Mouse (Mus musculus) neutrophil, adult 5-6 weeks (primary cell): ENCODE data around the gene 6430550D23Rik. TPM values are rescaled to one million over a fixed set of nuclear protein-coding genes. Genes with fewer than 3 reads are reported as not detected.
"Not testable (repeated sequence)": the region's sequence is repeated elsewhere in the genome, so short reads cannot be mapped to it uniquely, and the experiment has no call there.

ENCODE experiments used
- ATAC-seq: fragments of 151-379, 151-347 bp; 2 replicates; pipeline ENCODE4 v1.8.0; 2017; ENCODE audit warnings: mild to moderate bottlenecking, moderate TSS enrichment; ENCODE audit not compliant: insufficient number of reproducible peaks, poor library complexity, low FRiP score, severe bottlenecking; ENCODE audit errors: extremely low read depth
- total RNA-seq: library from RNA; stranded (forward); fragments of 200-1000 nt; gene quantifications from 2 replicates; pipeline ENCODE4 v1.2.3, GENCODE M21; 2017

Gene 6430550D23Rik
- total RNA-seq, 1 experiment from 2014 or later, result 1.4 TPM

DNA sequence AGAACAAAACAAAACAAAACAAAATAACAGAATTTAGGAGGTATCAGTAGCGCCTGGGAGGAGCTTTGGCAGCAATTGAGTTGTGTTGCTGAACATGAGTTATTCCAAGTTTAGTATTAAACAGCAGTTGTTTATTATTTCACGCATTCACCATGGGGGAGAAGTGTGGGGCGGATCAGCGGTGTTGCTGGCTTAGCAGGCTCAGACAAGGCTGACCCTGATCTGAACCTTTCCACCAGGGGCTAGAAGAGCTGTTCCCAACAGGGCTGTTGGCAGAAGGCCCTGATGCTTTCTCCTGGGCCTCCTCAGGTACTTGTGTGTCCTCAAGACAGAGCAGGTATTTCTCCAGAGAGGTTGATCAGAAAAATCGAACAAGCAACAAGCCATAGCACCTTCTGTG, 47.8 kb downstream of the 6430550D23Rik start:
- no peak for ATAC-seq

- peak; percentile 91 for ATAC-seq
Observed at GRCm38 (mm10) chr2:155956134-155957059, 51.4 kb downstream of the 6430550D23Rik start, which contains the start of gene Cep250. Gene Cep250, plus strand, starts transcription at chr2:155956458.

DNA sequence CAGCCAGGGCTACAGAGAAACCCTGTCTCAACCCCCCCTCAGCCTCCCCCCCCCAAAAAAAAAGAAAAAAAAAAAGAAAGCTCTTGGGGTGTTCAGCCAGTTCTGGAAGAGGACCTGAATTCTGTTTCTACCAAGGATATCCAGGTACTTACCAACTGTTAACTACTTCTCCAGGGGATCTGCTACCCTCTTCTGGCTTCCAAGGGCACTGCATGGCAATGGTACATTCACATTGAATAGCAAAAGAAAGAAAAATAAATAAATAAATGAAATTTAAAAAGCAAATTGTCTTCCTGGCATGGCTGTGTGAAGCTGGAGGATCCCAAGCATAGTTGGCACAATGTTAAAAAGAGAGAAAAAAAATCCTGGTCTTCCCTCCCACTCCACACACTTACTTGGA, 55.8 kb downstream of the 6430550D23Rik start:
- no peak for ATAC-seq

DNA sequence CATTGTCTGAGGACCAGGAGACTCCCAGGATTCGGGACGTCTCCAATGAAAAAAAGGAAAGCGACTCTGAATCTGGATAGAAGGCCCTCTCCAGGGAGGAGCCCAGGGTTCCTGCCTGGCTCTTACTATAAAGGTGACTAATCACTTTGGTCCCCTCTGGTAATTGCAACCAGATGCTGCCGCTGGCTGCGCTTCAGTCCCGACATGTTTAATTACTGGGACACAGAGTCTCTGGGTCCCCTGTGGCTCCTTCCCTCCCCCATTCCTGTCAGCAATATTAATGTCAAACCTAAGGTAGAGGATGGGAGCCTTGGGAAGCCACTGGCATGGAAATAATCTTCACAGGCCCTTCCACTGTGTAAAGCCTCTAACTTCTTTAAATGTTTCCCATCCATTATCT, 58.4 kb downstream of the 6430550D23Rik start:
- ATAC-seq, result no peak

- no peak for ATAC-seq
Observed at GRCm38 (mm10) chr2:155947390-155948002, 60.3 kb downstream of the 6430550D23Rik start.

DNA sequence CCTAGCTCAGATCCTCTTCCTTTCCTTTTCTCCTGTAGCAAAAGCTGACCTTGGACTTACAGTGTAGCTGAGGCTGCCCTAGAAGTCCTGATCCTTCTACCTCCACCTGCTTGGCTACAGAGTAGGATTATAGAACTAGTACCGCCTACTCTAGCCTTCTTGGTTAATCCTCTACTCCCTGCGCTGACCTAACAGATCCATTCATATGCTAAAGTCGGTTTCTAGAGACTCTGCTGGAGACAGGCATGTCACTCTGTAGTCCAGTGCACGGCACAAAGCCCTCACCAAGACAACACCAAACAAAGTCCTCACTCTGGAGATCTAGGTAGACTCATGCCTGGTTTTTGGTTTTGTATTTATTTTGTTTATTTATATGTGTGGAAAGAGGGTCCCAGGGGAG, 61.3 kb downstream of the 6430550D23Rik start:
- ATAC-seq, result no peak

DNA sequence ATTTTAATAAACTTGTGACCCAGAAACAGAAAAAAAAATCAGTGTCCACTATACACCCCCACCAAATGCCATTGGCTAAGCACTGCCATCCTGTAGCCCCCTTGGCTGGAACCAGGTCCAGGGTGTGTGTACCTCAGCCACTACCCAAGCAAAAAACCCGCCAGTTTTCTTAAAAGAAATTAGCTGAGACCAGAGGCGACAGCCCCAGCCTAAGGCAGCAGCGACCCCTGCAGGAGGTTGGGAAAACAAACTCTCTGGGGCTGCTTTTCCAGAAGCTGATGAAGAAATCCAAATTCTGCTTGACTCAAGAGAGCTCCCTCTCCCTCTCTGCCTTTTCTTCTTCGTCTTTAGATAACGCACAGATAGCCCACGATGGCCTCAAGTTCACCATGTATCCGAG, 61.7 kb downstream of the 6430550D23Rik start:
- ATAC-seq, result peak; percentile 33; the same call in 1 of the 2 replicates

GRCm38 (mm10) chr2:155945580-155945979, 62.2 kb downstream of the 6430550D23Rik start:
- no peak for ATAC-seq

- no peak for ATAC-seq
Observed at GRCm38 (mm10) chr2:155945124-155945523, 62.7 kb downstream of the 6430550D23Rik start, which contains the start of gene Gdf5. Gene Gdf5, minus strand, starts transcription at chr2:155945367.

DNA sequence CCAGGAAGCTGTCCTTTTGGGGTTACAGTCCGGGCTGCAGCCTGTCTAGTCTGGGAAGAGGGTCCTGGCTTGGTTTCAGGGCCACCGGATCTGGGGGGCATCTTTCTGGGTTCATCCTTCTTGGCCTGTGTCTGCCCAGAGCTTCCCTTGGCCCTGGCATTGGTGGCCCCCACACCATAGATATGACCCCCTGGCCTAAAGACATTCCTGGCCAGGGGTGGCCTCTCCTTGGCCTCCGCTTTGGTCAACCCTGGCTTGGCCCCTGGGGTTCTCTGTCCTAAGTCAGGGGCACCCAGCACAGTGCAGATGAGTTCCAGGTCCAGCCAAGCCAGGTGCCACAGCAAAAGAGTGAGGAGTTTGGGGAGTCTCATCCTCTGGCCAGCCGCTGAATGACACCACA, 63.1 kb downstream of the 6430550D23Rik start:
- ATAC-seq, result no peak

DNA sequence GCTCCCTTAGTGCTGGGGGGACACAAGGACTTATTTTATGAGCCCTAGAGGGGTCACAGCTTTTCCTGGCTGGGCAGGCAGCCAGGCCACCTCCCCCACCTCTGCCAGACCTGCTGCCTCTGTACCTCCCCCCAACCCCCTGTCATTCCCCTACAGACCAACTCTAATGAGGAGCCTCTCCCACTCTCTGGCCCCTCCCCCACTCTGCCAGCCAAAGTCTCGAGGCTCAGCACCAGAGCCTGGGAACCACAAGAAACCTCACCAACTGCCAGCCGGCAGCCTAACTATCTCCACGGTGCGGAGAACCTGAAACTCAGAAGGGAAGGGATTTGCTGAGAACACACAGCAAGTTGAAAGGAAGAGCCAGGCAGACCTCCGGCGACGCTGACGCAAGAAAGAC, 64.3 kb downstream of the 6430550D23Rik start:
- no peak for ATAC-seq

- no peak for ATAC-seq
Observed at GRCm38 (mm10) chr2:155941697-155942442, 65.9 kb downstream of the 6430550D23Rik start.

- ATAC-seq, result no peak
Observed at GRCm38 (mm10) chr2:155940681-155941080, 67.1 kb downstream of the 6430550D23Rik start, which contains the start of gene Gm15557. Gene Gm15557, plus strand, starts transcription at chr2:155940728.

DNA sequence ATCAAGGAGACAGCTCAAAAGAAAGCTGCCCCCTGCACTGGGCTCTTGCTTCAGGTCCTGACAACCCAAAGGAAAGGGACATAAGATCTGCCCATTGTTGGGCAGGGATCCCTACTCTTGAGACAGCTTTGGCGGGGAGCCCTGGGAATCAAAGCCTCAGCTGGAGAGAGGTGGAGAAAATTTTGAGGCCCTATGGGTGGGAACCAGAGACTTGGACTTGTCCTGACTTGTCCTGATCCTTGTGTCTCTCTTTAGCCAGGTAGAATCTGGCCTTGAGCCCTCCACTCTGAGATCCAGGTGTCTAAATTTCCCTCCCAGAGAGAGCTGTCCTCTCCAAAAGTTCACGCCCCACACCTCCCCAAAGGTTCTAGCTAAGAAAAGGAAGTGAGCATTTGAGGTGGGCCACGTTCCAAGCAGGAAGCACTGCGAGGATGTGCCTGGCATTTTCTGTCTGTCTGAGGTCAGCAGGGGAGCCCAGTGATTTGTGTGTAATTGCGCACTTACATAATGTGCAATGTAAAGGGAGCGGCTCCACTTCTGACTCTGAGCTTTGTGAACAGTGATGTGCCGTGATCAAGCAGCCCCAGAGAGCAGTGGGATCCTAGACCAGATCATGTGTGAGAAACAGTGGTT, 67.8 kb downstream of the 6430550D23Rik start:
- ATAC-seq, result no peak

GRCm38 (mm10) chr2:155929531-155930442, 78.0 kb downstream of the 6430550D23Rik start, which contains the start of gene Uqcc1:
Gene Uqcc1, minus strand, starts transcription at chr2:155930310.
- peak; percentile 98 for ATAC-seq

DNA sequence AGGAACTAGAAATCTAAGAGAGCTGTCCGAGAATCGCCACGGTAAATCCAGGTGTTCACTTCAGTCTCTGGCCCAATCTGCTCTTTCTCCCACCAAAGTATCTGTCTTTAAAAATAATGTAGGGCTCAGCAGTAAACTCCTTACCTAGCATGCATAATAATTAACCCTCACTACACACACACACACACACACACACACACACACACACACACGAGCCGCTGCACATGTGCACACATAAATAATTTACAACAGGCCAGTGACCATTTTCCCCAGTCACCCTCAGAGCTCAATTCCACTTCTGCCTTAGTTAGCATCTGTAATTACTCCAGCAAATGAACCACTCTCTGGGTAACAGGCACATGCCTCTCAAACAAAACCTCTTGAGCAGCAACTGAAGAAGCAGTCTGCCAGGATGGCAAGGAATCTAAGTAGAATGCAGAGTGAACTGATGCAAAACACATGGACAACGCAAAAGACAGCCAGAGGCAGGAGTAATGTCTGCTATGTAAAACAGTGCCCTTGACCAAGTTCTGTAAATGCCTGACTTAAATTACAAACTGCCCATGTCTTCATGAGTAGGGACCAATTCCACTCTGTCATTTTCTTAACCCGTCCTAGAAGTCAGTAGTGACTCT, 78.9 kb downstream of the 6430550D23Rik start:
- ATAC-seq, result no peak

- not testable (repeated sequence) for ATAC-seq
Observed at GRCm38 (mm10) chr2:155925213-155925612, 82.6 kb downstream of the 6430550D23Rik start.
